Mouse (Mus musculus) forebrain, embryonic 13.5 days (tissue): ENCODE measurements around the gene Acsm3. TPM values are rescaled to one million over a fixed set of nuclear protein-coding genes. Genes with fewer than 3 reads are reported as not detected.

ENCODE experiments used
- ATAC-seq: fragments of 200-750 bp; cut with Nextera tagmentation; 2 replicates; pipeline ENCODE4 v1.8.0; 2017
- H3K27ac ChIP-seq: fragments of 300-500 bp; sonication (generic); 2 replicates; pipeline ENCODE4 v1.5.1; 2015; ENCODE audit warnings: inconsistent platforms, mild to moderate bottlenecking, moderate library complexity
- H3K27me3 ChIP-seq: fragments of 300-500 bp; sonication (generic); 2 replicates; pipeline ENCODE4 v1.6.1; 2015; ENCODE audit warnings: mild to moderate bottlenecking, inconsistent platforms
- H3K36me3 ChIP-seq: fragments of 300-500 bp; sonication (generic); 2 replicates; pipeline ENCODE4 v1.6.1; 2015; ENCODE audit warnings: mild to moderate bottlenecking, inconsistent platforms; ENCODE audit not compliant: poor library complexity, severe bottlenecking
- H3K4me1 ChIP-seq: fragments of 300-500 bp; sonication (generic); 2 replicates; pipeline ENCODE4 v1.6.1; 2015; ENCODE audit warnings: inconsistent platforms
- H3K4me2 ChIP-seq: fragments of 300-500 bp; sonication (generic); 2 replicates; pipeline ENCODE4 v1.6.1; 2015; ENCODE audit warnings: inconsistent platforms, mild to moderate bottlenecking, moderate library complexity
- H3K4me3 ChIP-seq: fragments of 300-500 bp; sonication (generic); 2 replicates; pipeline ENCODE4 v1.5.1; 2015; ENCODE audit warnings: mild to moderate bottlenecking, inconsistent platforms
- H3K9ac ChIP-seq: fragments of 300-500 bp; sonication (generic); 2 replicates; pipeline ENCODE4 v1.6.1; 2015; ENCODE audit warnings: mild to moderate bottlenecking, inconsistent platforms
- H3K9me3 ChIP-seq: fragments of 300-500 bp; sonication (generic); replicated peaks from 2 replicates; pipeline ENCODE4 v1.6.1; 2016; ENCODE audit warnings: inconsistent platforms
- WGBS: fragments of 180-500 bp; shearing (Covaris S2); methylation state at CpG from one replicate; pipeline ENCODE4 v1.1.7; 2015; 5-methylcytosine and 5-hydroxymethylcytosine counted together
- polyA plus RNA-seq: library from polyadenylated mRNA; unstranded; fragments of >200 nt; fragmentation: Nextera tagmentation; extraction: Ambion mirVana; gene quantifications from 2 replicates; pipeline ENCODE4 v1.2.1, GENCODE M21; 2015

Gene Acsm3
- polyA plus RNA-seq, 1 experiment from 2014 or later: 0.10 TPM

DNA sequence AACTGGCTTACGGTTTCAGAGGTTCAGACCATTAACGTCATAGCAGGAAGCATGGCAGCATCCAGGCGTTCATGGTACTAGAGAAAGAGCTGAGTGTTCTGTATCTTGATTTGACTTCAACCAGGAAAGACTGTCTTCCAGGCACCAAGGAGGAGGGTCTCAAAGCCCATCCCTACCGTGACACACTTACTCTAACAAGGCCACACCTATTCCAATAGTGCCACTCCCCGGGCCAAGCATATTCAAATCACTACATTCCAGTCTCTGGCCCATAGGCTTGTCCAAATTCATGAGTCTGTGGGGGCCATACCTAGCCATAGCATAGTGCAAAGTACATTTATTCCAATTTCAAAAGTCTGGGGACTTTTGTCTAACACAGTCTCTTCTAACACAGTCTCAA, 46.7 kb downstream of the Acsm3 start:
- peaks cover 24% of the 10 kb centered on the region; the same call in 1 of the 2 replicates for H3K36me3 ChIP-seq
- no peak overlapping the region for H3K9ac ChIP-seq
- H3K4me2 ChIP-seq: no peak overlapping the region
- ATAC-seq: no peak
- H3K4me3 ChIP-seq: no peak overlapping the region
- WGBS: 94% methylated on average over 5 of the region's 5 CpGs
- no peak overlapping the region for H3K27ac ChIP-seq
- H3K9me3 ChIP-seq: no peaks in the 10 kb centered on the region
- H3K27me3 ChIP-seq: no peaks in the 10 kb centered on the region
- H3K4me1 ChIP-seq: no peaks in the 10 kb centered on the region

DNA sequence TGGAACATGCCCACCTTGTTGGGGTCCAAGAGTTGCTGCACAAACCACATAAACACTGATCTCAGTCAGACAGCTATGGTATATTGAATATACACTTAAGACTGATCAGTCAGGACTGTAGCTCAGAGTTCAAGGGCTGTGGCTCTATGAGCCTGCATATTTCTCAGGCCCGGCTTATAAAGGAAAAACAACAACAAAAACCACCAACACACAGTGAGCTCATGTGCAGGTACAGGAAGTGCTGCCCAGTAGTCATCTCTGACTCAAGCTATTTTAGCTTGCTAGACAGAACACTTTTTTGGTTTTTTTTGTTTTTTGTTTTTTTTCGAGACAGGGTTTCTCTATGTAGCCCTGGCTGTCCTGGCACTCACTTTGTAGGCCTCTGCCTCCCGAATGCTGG, 48.0 kb downstream of the Acsm3 start:
- Histone ChIP-seq H3K27me3 (no peaks in the 10 kb centered on the region), H3K4me1 (no peaks in the 10 kb centered on the region), H3K9ac (no peak overlapping the region), H3K4me2 (no peak overlapping the region), H3K36me3 (peaks cover 24% of the 10 kb centered on the region), H3K27ac (no peak overlapping the region), H3K9me3 (no peaks in the 10 kb centered on the region), H3K4me3 (no peak overlapping the region)
- WGBS: 91% methylated on average over 3 of the region's 3 CpGs
- ATAC-seq: no peak

DNA sequence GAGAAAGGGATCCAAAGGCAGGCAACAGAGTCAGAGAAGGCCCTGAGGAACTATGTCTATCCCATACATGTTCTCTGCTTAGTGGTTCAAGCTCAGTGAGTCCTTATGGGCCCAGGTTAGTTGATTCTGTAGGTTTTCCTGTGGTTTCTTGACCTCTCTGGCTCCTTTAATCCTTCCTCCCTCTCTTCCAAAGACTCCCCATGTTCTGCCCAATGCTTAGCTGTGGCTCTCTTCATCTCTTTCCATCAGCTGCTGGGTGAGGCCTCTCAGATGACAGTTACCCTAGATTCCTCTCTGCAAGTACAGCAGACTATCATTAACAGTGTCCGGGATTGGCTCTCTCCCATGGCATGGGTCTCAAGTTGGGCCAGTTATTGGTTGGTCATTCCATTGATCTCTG, 74.6 kb downstream of the Acsm3 start:
- no peak for ATAC-seq
- no peak overlapping the region for H3K9ac ChIP-seq
- H3K4me1 ChIP-seq: no peaks in the 10 kb centered on the region
- H3K9me3 ChIP-seq: no peaks in the 10 kb centered on the region
- H3K27me3 ChIP-seq: no peaks in the 10 kb centered on the region
- H3K36me3 ChIP-seq: peaks cover 4% of the 10 kb centered on the region; the same call in 1 of the 2 replicates
- H3K4me2 ChIP-seq: no peak overlapping the region
- H3K4me3 ChIP-seq: no peak overlapping the region
- WGBS: 97% methylated on average over 1 of the region's 1 CpGs
- H3K27ac ChIP-seq: no peak overlapping the region

DNA sequence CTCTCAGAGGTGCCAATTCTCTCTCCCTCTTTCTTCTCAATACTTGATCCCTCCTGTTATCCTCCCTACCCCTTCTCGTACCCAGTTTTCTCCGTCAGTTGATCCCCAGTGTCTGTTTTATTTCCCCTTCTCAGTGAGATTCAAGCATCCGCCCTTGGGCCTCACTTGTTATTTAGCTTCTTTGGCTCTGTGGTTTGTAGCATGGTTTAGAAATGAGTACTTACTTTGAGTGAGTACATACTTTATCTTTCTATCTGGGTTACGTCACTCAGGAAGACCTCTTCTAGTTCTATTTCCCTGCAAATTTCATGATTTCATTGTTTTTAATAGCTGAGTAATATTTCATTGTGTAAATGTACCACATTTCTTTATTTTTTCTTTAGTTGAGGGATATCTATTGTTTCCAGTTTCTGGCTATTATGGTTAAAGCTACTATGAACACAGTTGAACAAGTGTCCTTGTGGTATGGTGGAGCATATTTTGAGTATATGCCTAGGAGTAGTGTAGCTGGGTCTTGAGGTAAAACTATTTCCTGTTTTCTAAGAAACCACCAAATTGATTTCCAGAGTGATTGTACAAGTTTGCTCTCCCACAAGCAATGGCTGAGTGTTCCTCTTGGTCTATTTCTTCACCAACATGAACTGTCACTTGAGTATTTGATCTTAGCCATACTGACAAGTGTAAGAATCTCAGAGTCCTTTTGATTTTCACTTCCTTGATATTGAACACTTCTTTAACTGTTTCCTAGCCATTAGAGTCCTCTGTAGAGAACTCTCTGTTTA, 75.5 kb downstream of the Acsm3 start:
- no peaks in the 10 kb centered on the region for H3K9me3 ChIP-seq
- H3K4me1 ChIP-seq: no peaks in the 10 kb centered on the region
- no peak overlapping the region for H3K27ac ChIP-seq
- H3K9ac ChIP-seq: no peak overlapping the region
- no peaks in the 10 kb centered on the region for H3K27me3 ChIP-seq
- no peak overlapping the region for H3K4me3 ChIP-seq
- no peak for ATAC-seq
- 95% methylated on average over 4 of the region's 4 CpGs for WGBS
- H3K4me2 ChIP-seq: no peak overlapping the region
- peaks cover 4% of the 10 kb centered on the region; the same call in 1 of the 2 replicates for H3K36me3 ChIP-seq

Other genes with a start within 250 kb of the Acsm3 start
- not detected in 2 replicates for gene Acsm5, start 241.5 kb upstream of the Acsm3 start, polyA plus RNA-seq
- 0.21 TPM in 1 of 2 replicates, not detected in the other for gene Pdilt, start 237.4 kb upstream of the Acsm3 start, polyA plus RNA-seq
- not detected in 2 replicates for gene Acsm2, start 206.6 kb upstream of the Acsm3 start, polyA plus RNA-seq
- not detected in 2 replicates for gene Acsm1, start 153.9 kb upstream of the Acsm3 start, polyA plus RNA-seq
- not detected in 2 replicates for gene Acsm4, start 70.9 kb upstream of the Acsm3 start, polyA plus RNA-seq
- 75.2 and 83.8 TPM in 2 replicates for gene Thumpd1, start 40.1 kb upstream of the Acsm3 start, polyA plus RNA-seq
- 19.6 and 21.0 TPM in 2 replicates for gene Rexo5, start 33.1 kb downstream of the Acsm3 start, polyA plus RNA-seq
- gene Eri2, start 33.1 kb downstream of the Acsm3 start, polyA plus RNA-seq: 28.3 and 30.4 TPM in 2 replicates
- 12.2 and 13.9 TPM in 2 replicates for gene Lyrm1, start 134.9 kb downstream of the Acsm3 start, polyA plus RNA-seq
- 16.2 and 18.8 TPM in 2 replicates for gene Dcun1d3, start 135.4 kb downstream of the Acsm3 start, polyA plus RNA-seq